8 mouse cellular contexts compared by ENCODE assay signal in genomic region chr9:21227342-21227741, GRCm38 (mm10). TPM values are rescaled to one million over a fixed set of nuclear protein-coding genes. Genes with fewer than 3 reads are reported as not detected.
DNase-seq lines count a peak whose midpoint lies in the region; ATAC-seq and TF ChIP-seq lines count a peak whose summit lies in the region.

No protein-coding gene starts in this region.

- DNase-seq in kidney, adult 18-20 months: no peak
- peak; percentile 69 for DNase-seq in embryonic facial prominence, embryonic 11.5 days (ENCODE audit: low spot score)
- no peak for DNase-seq in cerebellum, adult 9-11 months
- no peak for DNase-seq in adrenal gland, postnatal 4 days (ENCODE audit: low spot score in 2 of 2)
- DNase-seq in right cerebral cortex, adult 18-20 months: no peak

- no peaks in the 10 kb centered on the region for H3K27me3 ChIP-seq in kidney, embryonic 15.5 days
- no peaks in the 10 kb centered on the region for H3K27me3 ChIP-seq in embryonic facial prominence, embryonic 11.5 days (ENCODE audit: control insufficient read depth, insufficient read depth, low read length)
- no peaks in the 10 kb centered on the region for H3K27me3 ChIP-seq in intestine, postnatal 0 days (replicated peaks; ENCODE audit: control insufficient read depth, insufficient read depth, low read length)
- no peaks in the 10 kb centered on the region for H3K27me3 ChIP-seq in neural tube, embryonic 15.5 days (replicated peaks)

- peak overlapping the region; percentile 39; the same call in 1 of the 2 replicates for H3K9ac ChIP-seq in kidney, embryonic 15.5 days
- H3K9ac ChIP-seq in embryonic facial prominence, embryonic 11.5 days (replicated peaks; ENCODE audit: low read length): peak overlapping the region; percentile 39
- peak overlapping the region; percentile 40; the same call in 1 of the 2 replicates for H3K9ac ChIP-seq in intestine, postnatal 0 days (ENCODE audit: low read depth, low read length)
- H3K9ac ChIP-seq in neural tube, embryonic 15.5 days (replicated peaks): peak overlapping the region; percentile 32; the same call in 1 of the 2 replicates

- 12% methylated on average over 16 of the region's 16 CpGs for WGBS in kidney, embryonic 15.5 days
- 11% methylated on average over 16 of the region's 16 CpGs for WGBS in embryonic facial prominence, embryonic 11.5 days
- WGBS in intestine, postnatal 0 days: 9% methylated on average over 16 of the region's 16 CpGs
- 17% methylated on average over 16 of the region's 16 CpGs for WGBS in neural tube, embryonic 15.5 days

- peaks cover 27% of the 10 kb centered on the region for H3K4me1 ChIP-seq in kidney, embryonic 15.5 days
- H3K4me1 ChIP-seq in embryonic facial prominence, embryonic 11.5 days (ENCODE audit: control insufficient read depth, insufficient read depth, low read length): no peaks in the 10 kb centered on the region
- peaks cover 6% of the 10 kb centered on the region; the same call in 1 of the 2 replicates for H3K4me1 ChIP-seq in intestine, postnatal 0 days (replicated peaks; ENCODE audit: control insufficient read depth, insufficient read depth, low read length)
- H3K4me1 ChIP-seq in neural tube, embryonic 15.5 days: peaks cover 20% of the 10 kb centered on the region

- peaks cover 37% of the 10 kb centered on the region for H3K36me3 ChIP-seq in kidney, embryonic 15.5 days
- peaks cover 4% of the 10 kb centered on the region for H3K36me3 ChIP-seq in embryonic facial prominence, embryonic 11.5 days (replicated peaks; ENCODE audit: control insufficient read depth, insufficient read depth, low read depth, low read length)
- H3K36me3 ChIP-seq in intestine, postnatal 0 days (ENCODE audit: control insufficient read depth, insufficient read depth): peaks cover 24% of the 10 kb centered on the region
- peaks cover 19% of the 10 kb centered on the region for H3K36me3 ChIP-seq in neural tube, embryonic 15.5 days

- TF ChIP-seq CTCF in intestine, postnatal 0 days (IDR thresholded peaks at IDR 0.05; ENCODE audit: low read depth): no peak

- ATAC-seq in kidney, embryonic 15.5 days (replicated peaks; ENCODE audit: low FRiP score): peak; percentile 53; the same call in 1 of the 2 replicates
- 0 out of 2 replicates have a peak, but pooled peaks have one; percentile 35 for ATAC-seq in embryonic facial prominence, embryonic 11.5 days (replicated peaks; ENCODE audit: insufficient number of reproducible peaks, low FRiP score, low TSS enrichment, low read depth)
- ATAC-seq in intestine, postnatal 0 days: peak; percentile 52
- peak; percentile 72 for ATAC-seq in neural tube, embryonic 15.5 days (ENCODE audit: low FRiP score)

- H3K27ac ChIP-seq in kidney, embryonic 15.5 days: peak overlapping the region; percentile 41; the same call in 1 of the 2 replicates
- no peak overlapping the region for H3K27ac ChIP-seq in embryonic facial prominence, embryonic 11.5 days (replicated peaks; ENCODE audit: low read depth, low read length)
- H3K27ac ChIP-seq in intestine, postnatal 0 days (ENCODE audit: low read depth, low read length): peak overlapping the region; percentile 77
- H3K27ac ChIP-seq in neural tube, embryonic 15.5 days (replicated peaks): no peak overlapping the region

- peak overlapping the region; percentile 61 for H3K4me2 ChIP-seq in kidney, embryonic 15.5 days
- peak overlapping the region; percentile 22 for H3K4me2 ChIP-seq in embryonic facial prominence, embryonic 11.5 days (ENCODE audit: low read depth, low read length)
- peak overlapping the region; percentile 70 for H3K4me2 ChIP-seq in intestine, postnatal 0 days (replicated peaks; ENCODE audit: low read depth)
- H3K4me2 ChIP-seq in neural tube, embryonic 15.5 days: peak overlapping the region; percentile 57

- peak overlapping the region; percentile 35 for H3K4me3 ChIP-seq in kidney, embryonic 15.5 days (replicated peaks)
- H3K4me3 ChIP-seq in embryonic facial prominence, embryonic 11.5 days (ENCODE audit: low read depth, low read length): 0 out of 2 replicates have a peak overlapping the region, but pooled peaks have one; percentile 1
- peak overlapping the region; percentile 27 for H3K4me3 ChIP-seq in intestine, postnatal 0 days (ENCODE audit: low read depth, low read length)
- peak overlapping the region; percentile 29 for H3K4me3 ChIP-seq in neural tube, embryonic 15.5 days (replicated peaks)

- H3K9me3 ChIP-seq in kidney, embryonic 15.5 days (replicated peaks): no peaks in the 10 kb centered on the region
- no peaks in the 10 kb centered on the region for H3K9me3 ChIP-seq in embryonic facial prominence, embryonic 11.5 days (replicated peaks; ENCODE audit: control insufficient read depth, low read length)
- H3K9me3 ChIP-seq in intestine, postnatal 0 days (ENCODE audit: control insufficient read depth): no peaks in the 10 kb centered on the region
- no peaks in the 10 kb centered on the region for H3K9me3 ChIP-seq in neural tube, embryonic 15.5 days (replicated peaks)

RNA-seq across cellular contexts. Expression of gene Keap1, which starts 11.8 kb away (rescaled TPM):
- polyA plus RNA-seq in kidney, embryonic 15.5 days (2015; fragmentation: Nextera tagmentation; extraction: Ambion mirVana): 55.1 and 64.2 TPM in 2 replicates
- polyA plus RNA-seq in embryonic facial prominence, embryonic 11.5 days (2014; fragmentation: Nextera tagmentation; extraction: Ambion mirVana): 23.2 and 27.1 TPM in 2 replicates
- polyA plus RNA-seq in intestine, postnatal 0 days (2015; fragmentation: Nextera tagmentation; extraction: Ambion mirVana): 38.3 and 42.4 TPM in 2 replicates
- 70.1 and 72.0 TPM in 2 replicates for polyA plus RNA-seq in neural tube, embryonic 15.5 days (2015; fragmentation: Nextera tagmentation; extraction: Ambion mirVana)
- total RNA-seq in adrenal gland, postnatal 4 days (2021): 10 to 100 TPM; 46.6 to 50.8 TPM

RNA-seq across cellular contexts. Expression of gene S1pr5, which starts 20.9 kb away (rescaled TPM):
- 0.19 TPM in 1 of 2 replicates, not detected in the other for polyA plus RNA-seq in kidney, embryonic 15.5 days (2015; fragmentation: Nextera tagmentation; extraction: Ambion mirVana)
- polyA plus RNA-seq in embryonic facial prominence, embryonic 11.5 days (2014; fragmentation: Nextera tagmentation; extraction: Ambion mirVana): 0.08 and 0.21 TPM in 2 replicates
- not detected in 2 replicates for polyA plus RNA-seq in intestine, postnatal 0 days (2015; fragmentation: Nextera tagmentation; extraction: Ambion mirVana)
- 5.8 and 6.7 TPM in 2 replicates for polyA plus RNA-seq in neural tube, embryonic 15.5 days (2015; fragmentation: Nextera tagmentation; extraction: Ambion mirVana)
- under 1 TPM; 0.20 to 0.28 TPM for total RNA-seq in adrenal gland, postnatal 4 days (2021)

RNA-seq across cellular contexts. Expression of gene Atg4d, which starts 37.8 kb away (rescaled TPM):
- 42.7 and 49.5 TPM in 2 replicates for polyA plus RNA-seq in kidney, embryonic 15.5 days (2015; fragmentation: Nextera tagmentation; extraction: Ambion mirVana)
- polyA plus RNA-seq in embryonic facial prominence, embryonic 11.5 days (2014; fragmentation: Nextera tagmentation; extraction: Ambion mirVana): 28.5 and 31.1 TPM in 2 replicates
- polyA plus RNA-seq in intestine, postnatal 0 days (2015; fragmentation: Nextera tagmentation; extraction: Ambion mirVana): 44.7 and 48.1 TPM in 2 replicates
- 50.0 and 52.4 TPM in 2 replicates for polyA plus RNA-seq in neural tube, embryonic 15.5 days (2015; fragmentation: Nextera tagmentation; extraction: Ambion mirVana)
- 10 to 100 TPM; 33.4 to 38.7 TPM for total RNA-seq in adrenal gland, postnatal 4 days (2021)

Comparison
In these comparisons a context has a peak if more than half of its experiments do, and no peak if none do; other contexts are left out.
1. H3K27ac ChIP-seq: peak in kidney, embryonic 15.5 days (single experiment) and intestine, postnatal 0 days (single experiment); none in embryonic facial prominence, embryonic 11.5 days (single experiment) and neural tube, embryonic 15.5 days (single experiment).
2. Peak in every context shown above with its lines, with median percentiles within 50 percentile points of each other: ATAC-seq, H3K4me2 ChIP-seq, H3K4me3 ChIP-seq and H3K9ac ChIP-seq.